Mouse (Mus musculus): ENCODE measurements at regions not wholly inside any gene's neighbourhood (a gene's known extent, or its start where the extent isn't known, plus 50 kb on each side); places are given as distances from the start of the nearest gene placed in this dataset.

- WGBS = 59% methylated on average over 3 of the region's 3 CpGs
- no peaks in the 10 kb centered on the region for H3K4me1 ChIP-seq (ENCODE audit: control insufficient read depth, insufficient read depth, low read length)
- TF ChIP-seq CTCF (IDR thresholded peaks at IDR 0.05; ENCODE audit: insufficient read depth, low read length) = no peak
- TF ChIP-seq POLR2A (IDR thresholded peaks at IDR 0.05; ENCODE audit: borderline replicate concordance, extremely low read depth, low read depth, low read length) = no peak
- no peak for DNase-seq
- no peak overlapping the region for H3K4me3 ChIP-seq (replicated peaks; ENCODE audit: extremely low read depth, low read depth, low read length)
These were observed 336.3 kb upstream of the Tgfbr2 start for GRCm38 (mm10) chr9:116511450-116511849.

GRCm38 (mm10) chr9:116507756-116508155, 332.6 kb upstream of the Tgfbr2 start:
- 80% methylated on average over 5 of the region's 5 CpGs for WGBS
- TF ChIP-seq POLR2A (IDR thresholded peaks at IDR 0.05; ENCODE audit: borderline replicate concordance, extremely low read depth, low read depth, low read length) = no peak
- no peak for TF ChIP-seq CTCF (IDR thresholded peaks at IDR 0.05; ENCODE audit: insufficient read depth, low read length)
- H3K4me3 ChIP-seq (replicated peaks; ENCODE audit: extremely low read depth, low read depth, low read length) = no peak overlapping the region
- DNase-seq = no peak
- H3K4me1 ChIP-seq (ENCODE audit: control insufficient read depth, insufficient read depth, low read length) = no peaks in the 10 kb centered on the region

GRCm38 (mm10) chr9:116502831-116503230, 327.7 kb upstream of the Tgfbr2 start:
- no peak for DNase-seq
- 60% methylated on average over 5 of the region's 5 CpGs for WGBS
- Histone ChIP-seq H3K4me3 (replicated peaks; ENCODE audit: extremely low read depth, low read depth, low read length) (no peak overlapping the region), H3K4me1 (ENCODE audit: control insufficient read depth, insufficient read depth, low read length) (no peaks in the 10 kb centered on the region)
- TF ChIP-seq POLR2A (IDR thresholded peaks at IDR 0.05; ENCODE audit: borderline replicate concordance, extremely low read depth, low read depth, low read length) (no peak), CTCF (IDR thresholded peaks at IDR 0.05; ENCODE audit: insufficient read depth, low read length) (no peak)

- no peak for DNase-seq
- TF ChIP-seq CTCF (IDR thresholded peaks at IDR 0.05; ENCODE audit: insufficient read depth, low read length) = no peak
- TF ChIP-seq POLR2A (IDR thresholded peaks at IDR 0.05; ENCODE audit: borderline replicate concordance, extremely low read depth, low read depth, low read length) = no peak
- Histone ChIP-seq H3K4me3 (replicated peaks; ENCODE audit: extremely low read depth, low read depth, low read length) (no peak overlapping the region), H3K4me1 (ENCODE audit: control insufficient read depth, insufficient read depth, low read length) (no peaks in the 10 kb centered on the region)
- WGBS = 94% methylated on average over 3 of the region's 3 CpGs
These were observed 325.8 kb upstream of the Tgfbr2 start for GRCm38 (mm10) chr9:116500951-116501350.

- no peak for TF ChIP-seq POLR2A (IDR thresholded peaks at IDR 0.05; ENCODE audit: borderline replicate concordance, extremely low read depth, low read depth, low read length)
- no peak for TF ChIP-seq CTCF (IDR thresholded peaks at IDR 0.05; ENCODE audit: insufficient read depth, low read length)
- no peak for DNase-seq
- Histone ChIP-seq H3K4me3 (replicated peaks; ENCODE audit: extremely low read depth, low read depth, low read length) (no peak overlapping the region), H3K4me1 (ENCODE audit: control insufficient read depth, insufficient read depth, low read length) (no peaks in the 10 kb centered on the region)
- WGBS = 90% methylated on average over 2 of the region's 2 CpGs
These were observed 316.1 kb upstream of the Tgfbr2 start for GRCm38 (mm10) chr9:116491227-116491626.

GRCm38 (mm10) chr9:116489787-116490186, 314.6 kb upstream of the Tgfbr2 start:
- Histone ChIP-seq H3K4me3 (replicated peaks; ENCODE audit: extremely low read depth, low read depth, low read length) (no peak overlapping the region), H3K4me1 (ENCODE audit: control insufficient read depth, insufficient read depth, low read length) (no peaks in the 10 kb centered on the region)
- peak; percentile 7 for DNase-seq
- WGBS = 68% methylated on average over 4 of the region's 4 CpGs
- TF ChIP-seq CTCF (IDR thresholded peaks at IDR 0.05; ENCODE audit: insufficient read depth, low read length) (0 out of 2 replicates have a peak, but pooled peaks have one; percentile 12), POLR2A (IDR thresholded peaks at IDR 0.05; ENCODE audit: borderline replicate concordance, extremely low read depth, low read depth, low read length) (no peak)

- Histone ChIP-seq H3K4me3 (replicated peaks; ENCODE audit: extremely low read depth, low read depth, low read length) (no peak overlapping the region), H3K4me1 (ENCODE audit: control insufficient read depth, insufficient read depth, low read length) (no peaks in the 10 kb centered on the region)
- TF ChIP-seq CTCF (IDR thresholded peaks at IDR 0.05; ENCODE audit: insufficient read depth, low read length) (no peak), POLR2A (IDR thresholded peaks at IDR 0.05; ENCODE audit: borderline replicate concordance, extremely low read depth, low read depth, low read length) (no peak)
- 77% methylated on average over 5 of the region's 5 CpGs for WGBS
- no peak for DNase-seq
These were observed 314.1 kb upstream of the Tgfbr2 start for GRCm38 (mm10) chr9:116489273-116489672.

- Histone ChIP-seq H3K4me3 (replicated peaks; ENCODE audit: extremely low read depth, low read depth, low read length) (no peak overlapping the region), H3K4me1 (ENCODE audit: control insufficient read depth, insufficient read depth, low read length) (no peaks in the 10 kb centered on the region)
- 76% methylated on average over 3 of the region's 3 CpGs for WGBS
- DNase-seq = no peak
- TF ChIP-seq CTCF (IDR thresholded peaks at IDR 0.05; ENCODE audit: insufficient read depth, low read length) (no peak), POLR2A (IDR thresholded peaks at IDR 0.05; ENCODE audit: borderline replicate concordance, extremely low read depth, low read depth, low read length) (no peak)
These were observed 302.1 kb upstream of the Tgfbr2 start for GRCm38 (mm10) chr9:116477309-116477708.

GRCm38 (mm10) chr9:116475206-116475955, 300.2 kb upstream of the Tgfbr2 start:
- WGBS = 73% methylated on average over 12 of the region's 12 CpGs
- no peak for DNase-seq
- no peak overlapping the region for H3K4me3 ChIP-seq (replicated peaks; ENCODE audit: extremely low read depth, low read depth, low read length)
- H3K4me1 ChIP-seq (ENCODE audit: control insufficient read depth, insufficient read depth, low read length) = no peaks in the 10 kb centered on the region
- TF ChIP-seq CTCF (IDR thresholded peaks at IDR 0.05; ENCODE audit: insufficient read depth, low read length) (no peak), POLR2A (IDR thresholded peaks at IDR 0.05; ENCODE audit: borderline replicate concordance, extremely low read depth, low read depth, low read length) (no peak)

- no peak overlapping the region for H3K4me3 ChIP-seq (replicated peaks; ENCODE audit: extremely low read depth, low read depth, low read length)
- no peak for DNase-seq
- TF ChIP-seq CTCF (IDR thresholded peaks at IDR 0.05; ENCODE audit: insufficient read depth, low read length) = no peak
- TF ChIP-seq POLR2A (IDR thresholded peaks at IDR 0.05; ENCODE audit: borderline replicate concordance, extremely low read depth, low read depth, low read length) = no peak
- 77% methylated on average over 4 of the region's 4 CpGs for WGBS
- no peaks in the 10 kb centered on the region for H3K4me1 ChIP-seq (ENCODE audit: control insufficient read depth, insufficient read depth, low read length)
These were observed 297.7 kb upstream of the Tgfbr2 start for GRCm38 (mm10) chr9:116472855-116473254.

Data from lung, adult 2 months (tissue).